Mouse (Mus musculus) CH12.LX (cell line): ENCODE measurements around the gene Pum1. TPM values are rescaled to one million over a fixed set of nuclear protein-coding genes. Genes with fewer than 3 reads are reported as not detected.
A peak's percentile ranks its signal among the peaks of the same experiment; 100 is the strongest.
"Not testable (repeated sequence)": the region's sequence is repeated elsewhere in the genome, so short reads cannot be mapped to it uniquely, and the experiment has no call there.

Experiments used
- DNase-seq: peaks from one replicate; pipeline ENCODE4 v3.0.0-alpha.2; 2013; ENCODE audit errors: extremely low read depth
- H3K27ac ChIP-seq: 2 replicates; pipeline ENCODE4 v1.5.1; 2012; ENCODE audit warnings: low read depth, mild to moderate bottlenecking, control low read depth, moderate library complexity; ENCODE audit not compliant: insufficient read depth
- H3K27me3 ChIP-seq: replicated peaks from 2 replicates; pipeline ENCODE3; 2012; ENCODE audit warnings: inconsistent platforms
- H3K36me3 ChIP-seq, 2 experiments: replicated peaks in 1 of 2; 2 replicates each; pipeline versions ENCODE3 to v1.6.1; 2012; ENCODE audit warnings: inconsistent platforms in 1 of 2, low read length in 1 of 2, mild to moderate bottlenecking in 1 of 2, mixed read lengths in 1 of 2, moderate library complexity in 1 of 2; ENCODE audit not compliant: control insufficient read depth in 1 of 2, insufficient read depth in 1 of 2
- H3K4me1 ChIP-seq, 2 experiments: 2 replicates each; pipeline ENCODE4 v1.6.1; 2012; ENCODE audit warnings: inconsistent platforms in 1 of 2, moderate library complexity in 1 of 2; ENCODE audit not compliant: insufficient read depth in 2 of 2, control insufficient read depth in 1 of 2
- H3K4me2 ChIP-seq: 2 replicates; pipeline ENCODE4 v1.6.1; 2012; ENCODE audit warnings: low read depth, mild to moderate bottlenecking, control low read depth; ENCODE audit not compliant: poor library complexity, insufficient read depth, severe bottlenecking
- H3K4me3 ChIP-seq, 3 experiments: fragments of 150-350 bp in 1 of 3; sonication (generic) in 1 of 3; replicated peaks in 1 of 3; 2 replicates each; pipeline versions ENCODE3 to v1.5.1; 2011 to 2012; ENCODE audit warnings: low read depth in 2 of 3, low read length in 2 of 3, mild to moderate bottlenecking in 2 of 3, moderate library complexity in 2 of 3, control low read depth in 1 of 3, improper control_type of control experiment in 1 of 3, inconsistent platforms in 1 of 3, mixed read lengths in 1 of 3; ENCODE audit not compliant: poor library complexity in 1 of 3
- H3K79me2 ChIP-seq: replicated peaks from 2 replicates; pipeline ENCODE4 v1.6.1; 2012; ENCODE audit warnings: mild to moderate bottlenecking, moderate library complexity; ENCODE audit not compliant: control insufficient read depth, poor library complexity, insufficient read depth, severe bottlenecking; ENCODE audit errors: extremely low read depth
- H3K9ac ChIP-seq: 2 replicates; pipeline ENCODE4 v1.6.1; 2012; ENCODE audit warnings: low read depth, mild to moderate bottlenecking, control low read depth, moderate library complexity; ENCODE audit not compliant: insufficient read depth
- H3K9me3 ChIP-seq: replicated peaks from 2 replicates; pipeline ENCODE3; 2012; ENCODE audit warnings: low read length, inconsistent platforms, mixed read lengths
- CTCF ChIP-seq, 2 experiments: IDR thresholded peaks in 1 of 2; conservative IDR thresholded peaks in 1 of 2; 2 replicates each; pipeline ENCODE4 v1.5.1; 2011 to 2012; ENCODE audit warnings: low read depth in 2 of 2, low read length in 2 of 2, improper control_type of control experiment in 1 of 2, inconsistent platforms in 1 of 2, mild to moderate bottlenecking in 1 of 2, moderate library complexity in 1 of 2
- ETS1 ChIP-seq: conservative IDR thresholded peaks from 2 replicates; pipeline ENCODE4 v1.6.1; 2012; ENCODE audit warnings: low read depth, mild to moderate bottlenecking, inconsistent platforms, low read length, improper control_type of control experiment, moderate library complexity
- JUND ChIP-seq: conservative IDR thresholded peaks from 2 replicates; pipeline ENCODE4 v1.6.1; 2011; ENCODE audit warnings: low read depth, low read length, improper control_type of control experiment
- KAT2A ChIP-seq: IDR thresholded peaks from 2 replicates; pipeline ENCODE4 v1.6.1; 2012; ENCODE audit warnings: low read length, improper control_type of control experiment, inconsistent platforms; ENCODE audit not compliant: insufficient replicate concordance
- MAFK ChIP-seq: IDR thresholded peaks from 2 replicates; pipeline ENCODE4 v1.6.1; 2011; ENCODE audit warnings: low read length, improper control_type of control experiment; ENCODE audit not compliant: insufficient replicate concordance
- NELFE ChIP-seq: IDR thresholded peaks from 2 replicates; pipeline ENCODE4 v1.6.1; 2011; ENCODE audit warnings: low read depth, low read length, improper control_type of control experiment
- POLR2A ChIP-seq: IDR thresholded peaks from 2 replicates; pipeline ENCODE4 v1.6.1; 2011; ENCODE audit warnings: low read depth, mild to moderate bottlenecking, improper control_type of control experiment, low read length
- SIN3A ChIP-seq: IDR thresholded peaks from 2 replicates; pipeline ENCODE4 v1.6.1; 2012; ENCODE audit warnings: low read length, improper control_type of control experiment, inconsistent platforms
- USF1 ChIP-seq: IDR thresholded peaks from 2 replicates; pipeline ENCODE4 v1.6.1; 2014; ENCODE audit warnings: low read depth, mild to moderate bottlenecking, inconsistent platforms, low read length, improper control_type of control experiment
- dilution Hi-C: fragments of 300-500 bp; cut with MboI; formaldehyde crosslinking; loops from 2 replicates; pipeline ENCODE4 v1.14.3; 2020; ENCODE audit warnings: low sequenced_read_pairs; ENCODE audit not compliant: extremely low pct_unique_long_range_greater_than_20kb, extremely low pct_ligation_motif_present
- in situ Hi-C: fragments of 300-500 bp; cut with MboI; formaldehyde crosslinking; loops from 3 replicates; pipeline ENCODE4 v1.14.3; 2019; ENCODE audit warnings: low sequenced_read_pairs, low pct_ligation_motif_present, low pct_unique_long_range_greater_than_20kb, mixed read lengths
- polyA plus RNA-seq: library from polyadenylated mRNA; unstranded; fragments of >175 nt; gene quantifications from 2 replicates; pipeline ENCODE4 v1.2.1, GENCODE M21; 2012; ENCODE audit warnings: low read depth; ENCODE audit not compliant: insufficient read length
- total RNA-seq, 2 experiments: library from RNA; depleted of rRNA; stranded (reverse); fragments of 300-350 nt in 1 of 2; fragments of >200 nt in 1 of 2; gene quantifications; 2 replicates each; pipeline ENCODE4 v1.2.3; 2012 to 2014

Pum1 gene
- total and polyA plus RNA-seq, 3 experiments, result 17.1 to 41.0 (median 38.0) TPM

- H3K9me3 ChIP-seq, result no peaks in the 10 kb centered on the region
- H3K79me2 ChIP-seq, result no peaks in the 10 kb centered on the region
- peak; percentile 60 for DNase-seq
- dilution Hi-C loops (no loop called here), in situ Hi-C loops (no loop called here)
- no peaks in the 10 kb centered on the region for H3K27me3 ChIP-seq
- H3K36me3 ChIP-seq, result no peaks in the 10 kb centered on the region
- peak overlapping the region; percentile 25 to 57 (median 29) for H3K4me3 ChIP-seq
- TF ChIP-seq NELFE, result peak; percentile 49; the same call in 1 of the 2 replicates
- TF ChIP-seq SIN3A, result 0 out of 2 replicates have a peak, but pooled peaks have one; percentile 27
- TF ChIP-seq CTCF (conservative IDR thresholded peaks at IDR 0.05 in 1 of 2, IDR thresholded peaks at IDR 0.05 in 1 of 2; ENCODE audit: low read depth in 2 of 2, low read length in 2 of 2), result no peak
- peak; percentile 47 for TF ChIP-seq POLR2A
- TF ChIP-seq, all 38 proteins: peak for 3
- Histone ChIP-seq H3K9ac (peak overlapping the region; percentile 70), H3K27ac (peak overlapping the region; percentile 66), H3K4me1 (peaks cover 7 to 14% of the 10 kb centered on the region in 2 experiments), H3K4me2 (peak overlapping the region; percentile 27)
Measured at GRCm38 (mm10) chr4:130629391-130629790, 33.7 kb upstream of the Pum1 start.

- TF ChIP-seq USF1 (no peak), JUND (peak; percentile 29; the same call in 1 of the 2 replicates), MAFK (peak; percentile 76; the same call in 1 of the 2 replicates), KAT2A (no peak), ETS1 (peak; percentile 30; the same call in 1 of the 2 replicates)
- no peaks in the 10 kb centered on the region for H3K36me3 ChIP-seq
- peak overlapping the region; percentile 16; the same call in 1 of the 2 replicates for H3K27ac ChIP-seq
- no peak overlapping the region for H3K9ac ChIP-seq
- in situ Hi-C loops (no loop called here), dilution Hi-C loops (no loop called here)
- no peaks in the 10 kb centered on the region for H3K9me3 ChIP-seq
- H3K27me3 ChIP-seq, result no peaks in the 10 kb centered on the region
- no peaks in the 10 kb centered on the region for H3K79me2 ChIP-seq
- H3K4me3 ChIP-seq, result no peak overlapping the region
- 0 out of 2 replicates have a peak overlapping the region, but pooled peaks have one; percentile 7 for H3K4me2 ChIP-seq
- peaks cover 7 to 14% of the 10 kb centered on the region in 2 experiments for H3K4me1 ChIP-seq
- DNase-seq, result peak; percentile 75
Measured at GRCm38 (mm10) chr4:130630232-130630847, 32.8 kb upstream of the Pum1 start.

GRCm38 (mm10) chr4:130635076-130635475, 28.0 kb upstream of the Pum1 start:
- dilution Hi-C loops, in situ Hi-C loops, H3K27ac ChIP-seq, H3K4me2 ChIP-seq, H3K27me3 ChIP-seq, H3K36me3 ChIP-seq, H3K9ac ChIP-seq, H3K9me3 ChIP-seq, DNase-seq, H3K79me2 ChIP-seq, H3K4me3 ChIP-seq: not testable (repeated sequence)
- H3K4me1 ChIP-seq, result peaks cover 7 to 14% of the 10 kb centered on the region in 2 experiments
